Mouse (Mus musculus) bone marrow, adult 2 months (tissue): ENCODE results near the gene Col6a6.

Experiments used
- CTCF ChIP-seq: fragments of 200-500 bp; IDR thresholded peaks from 2 replicates; pipeline ENCODE4 v1.5.1; 2011; ENCODE audit warnings: low read length, control low read depth; ENCODE audit not compliant: control insufficient read depth, insufficient read depth
- POLR2A ChIP-seq: fragments of 200-500 bp; IDR thresholded peaks from 2 replicates; pipeline ENCODE4 v1.6.1; 2011; ENCODE audit warnings: low read depth, mild to moderate bottlenecking, control low read depth, low read length, borderline replicate concordance; ENCODE audit not compliant: control insufficient read depth

- TF ChIP-seq CTCF (no peak), POLR2A (no peak)
Observed at GRCm38 (mm10) chr9:105848396-105848795, 20.4 kb upstream of the Col6a6 start.
